Mouse (Mus musculus): ENCODE data around the gene Myo1h. TPM values are rescaled to one million over a fixed set of nuclear protein-coding genes. Genes with fewer than 3 reads are reported as not detected.

The Myo1h gene
- total RNA-seq, 2 experiments from 2014 or later, result 3.8 to 5.6 TPM

- no peak for TF ChIP-seq CTCF (conservative IDR thresholded peaks at IDR 0.05)
- no peak overlapping the region for H3K27ac ChIP-seq
- DNase-seq (ENCODE audit: low spot score in 2 of 2), result no peak
- H3K4me3 ChIP-seq, result no peak overlapping the region
Observed at GRCm38 (mm10) chr5:114384448-114384847, 95.5 kb downstream of the Myo1h start.

- Histone ChIP-seq H3K27ac (no peak overlapping the region), H3K4me3 (no peak overlapping the region)
- DNase-seq (ENCODE audit: low spot score in 2 of 2), result no peak
- no peak for TF ChIP-seq CTCF (conservative IDR thresholded peaks at IDR 0.05)
Observed at GRCm38 (mm10) chr5:114393169-114393568, 104.2 kb downstream of the Myo1h start.

GRCm38 (mm10) chr5:114406592-114406991, 117.6 kb downstream of the Myo1h start:
- TF ChIP-seq CTCF (conservative IDR thresholded peaks at IDR 0.05), result no peak
- Histone ChIP-seq H3K27ac (no peak overlapping the region), H3K4me3 (no peak overlapping the region)
- no peak for DNase-seq (ENCODE audit: low spot score in 2 of 2)

GRCm38 (mm10) chr5:114407269-114407668, 118.3 kb downstream of the Myo1h start:
- no peak for DNase-seq (ENCODE audit: low spot score in 2 of 2)
- Histone ChIP-seq H3K4me3 (no peak overlapping the region), H3K27ac (no peak overlapping the region)
- TF ChIP-seq CTCF (conservative IDR thresholded peaks at IDR 0.05), result no peak

- H3K27ac ChIP-seq, result no peak overlapping the region
- DNase-seq (ENCODE audit: low spot score in 2 of 2), result no peak
- no peak for TF ChIP-seq CTCF (conservative IDR thresholded peaks at IDR 0.05)
- H3K4me3 ChIP-seq, result no peak overlapping the region
Observed at GRCm38 (mm10) chr5:114407810-114408209, 118.8 kb downstream of the Myo1h start.

GRCm38 (mm10) chr5:114408846-114409245, 119.9 kb downstream of the Myo1h start:
- no peak for DNase-seq (ENCODE audit: low spot score in 2 of 2)
- TF ChIP-seq CTCF (conservative IDR thresholded peaks at IDR 0.05), result no peak
- H3K4me3 ChIP-seq, result no peak overlapping the region
- no peak overlapping the region for H3K27ac ChIP-seq

GRCm38 (mm10) chr5:114410429-114410828, 121.5 kb downstream of the Myo1h start:
- no peak overlapping the region for H3K27ac ChIP-seq
- H3K4me3 ChIP-seq, result no peak overlapping the region
- DNase-seq (ENCODE audit: low spot score in 2 of 2), result no peak
- no peak for TF ChIP-seq CTCF (conservative IDR thresholded peaks at IDR 0.05)

- TF ChIP-seq CTCF (conservative IDR thresholded peaks at IDR 0.05), result no peak
- Histone ChIP-seq H3K4me3 (no peak overlapping the region), H3K27ac (no peak overlapping the region)
- DNase-seq (ENCODE audit: low spot score in 2 of 2), result no peak
Observed at GRCm38 (mm10) chr5:114412361-114412998, 123.5 kb downstream of the Myo1h start.

- Histone ChIP-seq H3K4me3 (no peak overlapping the region), H3K27ac (no peak overlapping the region)
- DNase-seq (ENCODE audit: low spot score in 2 of 2), result no peak
- TF ChIP-seq CTCF (conservative IDR thresholded peaks at IDR 0.05), result no peak
Observed at GRCm38 (mm10) chr5:114413067-114413735, 124.2 kb downstream of the Myo1h start.

Small RNA genes within 50 kb of the gene (microRNA-seq; reads per million reads assigned to microRNA genes)
- 0 to 0.37 reads per million in 2 experiments for gene Mir7027

Other genes starting within 250 kb of the Myo1h start
- gene Usp30, start 223.7 kb upstream of the Myo1h start, total RNA-seq (2021), result 10 to 100 TPM; 37.8 to 39.0 TPM
- 100 to 1,000 TPM; 170 to 182 TPM for gene Svop, start 197.6 kb upstream of the Myo1h start, total RNA-seq (2021)
- gene Alkbh2, start 160.9 kb upstream of the Myo1h start, total RNA-seq (2021), result 1 to 10 TPM; 4.8 to 5.1 TPM
- gene Ung, start 158.8 kb upstream of the Myo1h start, total RNA-seq (2021), result 1 to 10 TPM; 2.4 to 2.5 TPM
- gene Acacb, start 142.6 kb upstream of the Myo1h start, total RNA-seq (2021), result 1 to 10 TPM; 5.3 to 7.8 TPM
- not detected for gene Foxn4, start 15.4 kb upstream of the Myo1h start, total RNA-seq (2021)
- gene Kctd10, start 91.3 kb downstream of the Myo1h start, total RNA-seq (2021), result 10 to 100 TPM; 51.5 to 51.7 TPM
- gene Ube3b, start 91.4 kb downstream of the Myo1h start, total RNA-seq (2021), result 10 to 100 TPM; 80.8 to 85.6 TPM
- gene Mmab, start 154.9 kb downstream of the Myo1h start, total RNA-seq (2021), result 10 to 100 TPM; 18.6 to 20.4 TPM
- 10 to 100 TPM; 24.8 to 25.7 TPM for gene Mvk, start 155.1 kb downstream of the Myo1h start, total RNA-seq (2021)